Mouse (Mus musculus): ENCODE data around the gene Gna12.

GRCm38 (mm10) chr5:140816008-140816407, 14.2 kb downstream of the Gna12 start:
- no peak for TF ChIP-seq POLR2A (IDR thresholded peaks at IDR 0.05; ENCODE audit: borderline replicate concordance, extremely low read depth, low read depth, low read length)
- no peak for TF ChIP-seq CTCF (IDR thresholded peaks at IDR 0.05; ENCODE audit: insufficient read depth, low read length)
